Mouse (Mus musculus) MEL (cell line): ENCODE results near the gene Atoh1. TPM values are rescaled to one million over a fixed set of nuclear protein-coding genes. Genes with fewer than 3 reads are reported as not detected.

ENCODE experiments used
- DNase-seq: peaks from one replicate; pipeline ENCODE4 v3.0.0; 2011; ENCODE audit warnings: low read depth, low spot score
- H3K27ac ChIP-seq: 2 replicates; pipeline ENCODE4 v1.5.1; 2012; ENCODE audit warnings: low read depth, mild to moderate bottlenecking, control low read depth, low read length, moderate library complexity; ENCODE audit not compliant: control insufficient read depth
- H3K27me3 ChIP-seq, 2 experiments: fragments of 150-350 bp in 1 of 2; sonication (generic) in 1 of 2; 2 replicates each; pipeline ENCODE4 v1.6.1; 2012; ENCODE audit warnings: low read length in 2 of 2, mild to moderate bottlenecking in 2 of 2, improper control_type of control experiment in 1 of 2, moderate library complexity in 1 of 2; ENCODE audit not compliant: insufficient read depth in 2 of 2, control insufficient read depth in 1 of 2
- H3K36me3 ChIP-seq, 2 experiments: 2 replicates each; pipeline ENCODE4 v1.6.1; 2012 to 2014; ENCODE audit warnings: low read length in 2 of 2, improper control_type of control experiment in 1 of 2, inconsistent platforms in 1 of 2, mild to moderate bottlenecking in 1 of 2; ENCODE audit not compliant: insufficient read depth in 2 of 2, control insufficient read depth in 1 of 2
- H3K4me1 ChIP-seq, 2 experiments: fragments of 150-350 bp in 1 of 2; sonication (generic) in 1 of 2; 2 replicates each; pipeline ENCODE4 v1.6.1; 2012; ENCODE audit warnings: low read length in 2 of 2, improper control_type of control experiment in 1 of 2, mild to moderate bottlenecking in 1 of 2; ENCODE audit not compliant: insufficient read depth in 2 of 2, control insufficient read depth in 1 of 2
- H3K4me3 ChIP-seq, 2 experiments: fragments of 150-350 bp in 1 of 2; sonication (generic) in 1 of 2; 2 replicates each; pipeline ENCODE4 v1.5.1; 2012; ENCODE audit warnings: low read depth in 2 of 2, low read length in 2 of 2, mild to moderate bottlenecking in 2 of 2, moderate library complexity in 2 of 2, control low read depth in 1 of 2, improper control_type of control experiment in 1 of 2; ENCODE audit not compliant: control insufficient read depth in 1 of 2, insufficient read depth in 1 of 2
- H3K79me2 ChIP-seq: 2 replicates; pipeline ENCODE4 v1.6.1; 2012; ENCODE audit warnings: mild to moderate bottlenecking, low read length, moderate library complexity; ENCODE audit not compliant: control insufficient read depth, poor library complexity, insufficient read depth
- H3K9ac ChIP-seq: 2 replicates; pipeline ENCODE4 v1.6.1; 2012; ENCODE audit warnings: low read depth, mild to moderate bottlenecking, control low read depth, low read length, moderate library complexity; ENCODE audit not compliant: control insufficient read depth, poor library complexity, severe bottlenecking
- H3K9me3 ChIP-seq: fragments of 150-350 bp; sonication (generic); replicated peaks from 2 replicates; pipeline ENCODE4 v1.6.1; 2012; ENCODE audit warnings: mild to moderate bottlenecking, low read length, improper control_type of control experiment, moderate library complexity; ENCODE audit not compliant: insufficient read depth
- CHD2 ChIP-seq: IDR thresholded peaks from 2 replicates; pipeline ENCODE4 v1.6.1; 2011; ENCODE audit warnings: low read length, improper control_type of control experiment
- CTCF ChIP-seq, 3 experiments: IDR thresholded peaks in 2 of 3; conservative IDR thresholded peaks in 1 of 3; 2 replicates each; pipeline ENCODE4 v1.5.1; 2011 to 2012; ENCODE audit warnings: low read length in 3 of 3, low read depth in 2 of 3, mild to moderate bottlenecking in 2 of 3, improper control_type of control experiment in 1 of 3, inconsistent platforms in 1 of 3, mixed read lengths in 1 of 3, moderate library complexity in 1 of 3; ENCODE audit not compliant: control insufficient read depth in 1 of 3, insufficient read depth in 1 of 3, poor library complexity in 1 of 3, severe bottlenecking in 1 of 3
- GATA1 ChIP-seq: IDR thresholded peaks from 2 replicates; pipeline ENCODE4 v1.6.1; 2011; ENCODE audit warnings: low read depth, low read length, improper control_type of control experiment
- MAFK ChIP-seq: IDR thresholded peaks from 2 replicates; pipeline ENCODE4 v1.6.1; 2011; ENCODE audit warnings: low read depth, mild to moderate bottlenecking, low read length, improper control_type of control experiment, borderline replicate concordance
- MAZ ChIP-seq: IDR thresholded peaks from 2 replicates; pipeline ENCODE4 v1.6.1; 2012; ENCODE audit warnings: low read depth, mild to moderate bottlenecking, inconsistent platforms, low read length, improper control_type of control experiment
- MEF2A ChIP-seq: IDR thresholded peaks from 2 replicates; pipeline ENCODE4 v1.6.1; 2014; ENCODE audit warnings: low read depth, mild to moderate bottlenecking, inconsistent platforms, low read length, improper control_type of control experiment; ENCODE audit not compliant: poor library complexity, insufficient replicate concordance, severe bottlenecking; ENCODE audit errors: extremely low read depth
- MYB ChIP-seq: IDR thresholded peaks from 2 replicates; pipeline ENCODE4 v1.6.1; 2011; ENCODE audit warnings: mild to moderate bottlenecking, low read depth, low read length, improper control_type of control experiment
- POLR2A ChIP-seq, 2 experiments: IDR thresholded peaks; 2 replicates each; pipeline ENCODE4 v1.6.1; 2011 to 2012; ENCODE audit warnings: low read length in 2 of 2, mild to moderate bottlenecking in 2 of 2, control low read depth in 1 of 2, improper control_type of control experiment in 1 of 2, low read depth in 1 of 2, moderate library complexity in 1 of 2; ENCODE audit not compliant: control insufficient read depth in 1 of 2, insufficient read depth in 1 of 2, poor library complexity in 1 of 2
- POLR2AphosphoS5 ChIP-seq: IDR thresholded peaks from 2 replicates; pipeline ENCODE4 v1.6.1; 2012; ENCODE audit warnings: low read depth, borderline replicate concordance, mild to moderate bottlenecking, inconsistent platforms, low read length, moderate library complexity, mixed read lengths
- RAD21 ChIP-seq: IDR thresholded peaks from 2 replicates; pipeline ENCODE4 v1.6.1; 2011; ENCODE audit warnings: mild to moderate bottlenecking, low read depth, low read length, improper control_type of control experiment
- RCOR1 ChIP-seq: IDR thresholded peaks from 2 replicates; pipeline ENCODE4 v1.6.1; 2012; ENCODE audit warnings: low read depth, mild to moderate bottlenecking, inconsistent platforms, low read length, improper control_type of control experiment
- SMC3 ChIP-seq: IDR thresholded peaks from 2 replicates; pipeline ENCODE4 v1.6.1; 2011; ENCODE audit warnings: low read depth, low read length, improper control_type of control experiment
- UBTF ChIP-seq: IDR thresholded peaks from 2 replicates; pipeline ENCODE4 v1.6.1; 2012; ENCODE audit warnings: low read depth, mild to moderate bottlenecking, inconsistent platforms, low read length, improper control_type of control experiment, moderate library complexity, borderline replicate concordance; ENCODE audit not compliant: insufficient read depth
- USF1 ChIP-seq: IDR thresholded peaks from 2 replicates; pipeline ENCODE4 v1.6.1; 2014; ENCODE audit warnings: low read depth, mild to moderate bottlenecking, inconsistent platforms, low read length, improper control_type of control experiment, moderate library complexity
- USF2 ChIP-seq, 2 experiments: IDR thresholded peaks; 2 replicates each; pipeline ENCODE4 v1.6.1; 2011 to 2012; ENCODE audit warnings: improper control_type of control experiment in 2 of 2, low read length in 2 of 2, borderline replicate concordance in 1 of 2, inconsistent platforms in 1 of 2, low read depth in 1 of 2, mild to moderate bottlenecking in 1 of 2; ENCODE audit not compliant: insufficient read depth in 1 of 2
- ZMIZ1 ChIP-seq: IDR thresholded peaks from 2 replicates; pipeline ENCODE4 v1.6.1; 2012; ENCODE audit warnings: low read depth, mild to moderate bottlenecking, inconsistent platforms, low read length, improper control_type of control experiment, moderate library complexity
- ZNF384 ChIP-seq: IDR thresholded peaks from 2 replicates; pipeline ENCODE4 v1.6.1; 2012; ENCODE audit warnings: low read depth, mild to moderate bottlenecking, inconsistent platforms, low read length, improper control_type of control experiment
- polyA plus RNA-seq, 2 experiments: library from polyadenylated mRNA; stranded (reverse) in 1 of 2; unstranded in 1 of 2; fragments of >175 nt in 1 of 2; fragments of >200 nt in 1 of 2; gene quantifications; 2 replicates each; pipeline versions ENCODE4 v1.2.1 to v1.2.4; 2012; ENCODE audit warnings: low replicate concordance in 2 of 2, low read depth in 1 of 2; ENCODE audit not compliant: insufficient read length in 2 of 2, insufficient read depth in 1 of 2, missing spikeins in 1 of 2
- total RNA-seq: library from RNA; depleted of rRNA; stranded (reverse); fragments of 300-350 nt; gene quantifications from 2 replicates; pipeline ENCODE4 v1.2.3, GENCODE M21; 2012

Gene Atoh1
- total and polyA plus RNA-seq, 3 experiments, result not detected

GRCm38 (mm10) chr6:64731126-64731525 is 2.2 kb downstream of the Atoh1 start:
- no peak for TF ChIP-seq RAD21
- TF ChIP-seq GATA1, result no peak
- TF ChIP-seq MAFK, result no peak
- TF ChIP-seq CHD2, result no peak
- TF ChIP-seq MYB, result no peak
- no peak for TF ChIP-seq CTCF (IDR thresholded peaks at IDR 0.05 in 2 of 3, conservative IDR thresholded peaks at IDR 0.05 in 1 of 3; ENCODE audit: control insufficient read depth in 1 of 3, insufficient read depth in 1 of 3, low read depth in 2 of 3, low read length in 3 of 3, poor library complexity in 1 of 3, severe bottlenecking in 1 of 3)
- TF ChIP-seq, all 39 proteins: peak for 0
- Histone ChIP-seq H3K27me3 (no peaks in the 10 kb centered on the region), H3K4me3 (no peak overlapping the region), H3K36me3 (no peaks in the 10 kb centered on the region), H3K9ac (no peak overlapping the region), H3K27ac (no peak overlapping the region), H3K79me2 (no peaks in the 10 kb centered on the region), H3K4me1 (no peaks in the 10 kb centered on the region), H3K9me3 (no peaks in the 10 kb centered on the region)
- no peak for DNase-seq

GRCm38 (mm10) chr6:64731621-64732320 is 2.8 kb downstream of the Atoh1 start:
- Histone ChIP-seq H3K9ac (no peak overlapping the region), H3K27me3 (no peaks in the 10 kb centered on the region), H3K36me3 (no peaks in the 10 kb centered on the region), H3K4me3 (no peak overlapping the region), H3K27ac (no peak overlapping the region), H3K79me2 (no peaks in the 10 kb centered on the region), H3K9me3 (no peaks in the 10 kb centered on the region), H3K4me1 (no peaks in the 10 kb centered on the region)
- no peak for DNase-seq
- no peak for TF ChIP-seq MAZ
- TF ChIP-seq SMC3, result no peak
- TF ChIP-seq MEF2A, result no peak
- no peak for TF ChIP-seq RCOR1
- TF ChIP-seq ZMIZ1, result no peak
- TF ChIP-seq UBTF, result no peak
- no peak for TF ChIP-seq POLR2AphosphoS5
- TF ChIP-seq CHD2, result no peak
- TF ChIP-seq USF2 (IDR thresholded peaks at IDR 0.05; ENCODE audit: borderline replicate concordance in 1 of 2, insufficient read depth in 1 of 2, low read depth in 1 of 2, low read length in 2 of 2), result no peak
- TF ChIP-seq USF1, result no peak
- no peak for TF ChIP-seq POLR2A (IDR thresholded peaks at IDR 0.05; ENCODE audit: control insufficient read depth in 1 of 2, insufficient read depth in 1 of 2, low read depth in 1 of 2, low read length in 2 of 2, poor library complexity in 1 of 2)
- TF ChIP-seq MAFK, result no peak
- no peak for TF ChIP-seq ZNF384
